Mouse (Mus musculus): Measurements from ENCODE around the gene Taf1c. TPM values are rescaled to one million over a fixed set of nuclear protein-coding genes. Genes with fewer than 3 reads are reported as not detected.

Taf1c gene
- polyA plus RNA-seq (2021; fragmentation: Nextera tagmentation), result 3.2 and 3.5 TPM in 2 replicates
- long read RNA-seq, experiment 1, partial matches to known transcripts, result 3 of 7 reads
- long read RNA-seq, experiment 1, other reads (novel, unspliced or antisense), result 0 of 7 reads
- long read RNA-seq, experiment 2, transcript Taf1c-201 (15 exons, 3,236 nt), result major isoform, 35 of 48 reads
- long read RNA-seq, experiment 2, partial matches to known transcripts, result 10 of 48 reads
- long read RNA-seq, experiment 2, other reads (novel, unspliced or antisense), result 2 of 48 reads

DNA sequence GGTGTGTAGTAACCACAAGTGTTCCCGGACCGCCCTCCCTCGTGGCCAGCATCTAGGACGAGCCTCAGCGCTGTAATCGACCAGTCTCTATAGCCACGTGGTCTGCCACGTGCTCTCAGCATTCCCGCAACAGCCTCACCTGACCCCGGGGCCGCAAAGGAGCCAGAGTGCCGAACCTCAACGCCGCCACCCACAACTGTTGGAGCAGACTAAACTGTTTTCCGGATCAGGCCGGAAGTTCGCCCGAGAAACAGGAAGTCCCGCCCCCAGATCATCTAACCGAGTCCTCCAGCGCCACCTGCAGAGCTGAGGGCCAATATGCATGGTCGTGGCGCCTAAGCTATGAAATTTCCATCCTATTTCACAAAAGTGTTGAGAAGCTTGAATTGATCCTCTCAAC is at the start of gene Taf1c:
TSS of gene Taf1c (minus strand) at position 227 of the 400 bp plus-strand sequence.

DNA sequence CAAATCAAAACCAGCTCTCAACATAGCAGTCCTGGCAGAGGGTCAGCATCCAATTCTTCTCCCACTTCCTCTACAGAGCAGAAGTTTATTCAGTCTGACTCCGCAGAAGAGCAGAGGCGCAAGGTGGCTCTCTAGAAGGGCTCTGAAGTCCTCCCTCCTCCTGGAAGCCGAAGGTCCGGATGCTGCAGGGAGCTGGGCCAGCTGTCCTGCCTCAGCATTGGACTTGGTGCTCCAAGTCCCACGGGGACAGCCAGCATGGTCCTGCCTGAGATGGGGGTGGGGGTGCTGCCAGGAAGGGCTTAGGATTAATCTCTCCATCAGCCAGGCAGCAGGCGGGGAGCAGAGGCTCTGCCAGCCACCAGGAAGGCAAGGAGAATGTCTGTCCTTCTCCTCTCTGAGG is 30.4 kb upstream of the Taf1c start, which contains the start of gene Kcng4:
TSS of gene Kcng4 (minus strand) at position 303 of the 400 bp plus-strand sequence.

DNA sequence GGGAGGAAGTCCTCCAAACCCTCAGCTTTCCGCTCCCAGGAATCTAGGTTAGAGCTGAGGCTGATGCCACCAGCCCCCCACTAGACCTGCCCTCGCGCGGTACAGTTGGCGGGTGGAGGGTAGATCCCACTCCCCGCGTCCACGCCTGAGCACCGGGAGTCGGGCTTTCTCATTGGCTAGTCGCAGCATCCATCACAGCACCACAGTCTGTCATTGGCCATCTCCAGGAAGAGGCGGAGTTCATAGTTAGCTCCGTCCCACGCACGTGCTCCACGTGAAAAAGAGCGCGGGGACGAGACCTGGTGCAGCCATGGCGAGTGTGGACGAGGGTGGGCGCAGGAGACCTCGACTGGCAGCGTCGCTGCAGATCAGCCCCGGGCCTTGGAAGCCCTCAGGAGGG is 7.4 kb upstream of the Taf1c start, which contains the start of gene Adad2:
TSS of gene Adad2 (plus strand) at position 277 of the 400 bp plus-strand sequence.

DNA sequence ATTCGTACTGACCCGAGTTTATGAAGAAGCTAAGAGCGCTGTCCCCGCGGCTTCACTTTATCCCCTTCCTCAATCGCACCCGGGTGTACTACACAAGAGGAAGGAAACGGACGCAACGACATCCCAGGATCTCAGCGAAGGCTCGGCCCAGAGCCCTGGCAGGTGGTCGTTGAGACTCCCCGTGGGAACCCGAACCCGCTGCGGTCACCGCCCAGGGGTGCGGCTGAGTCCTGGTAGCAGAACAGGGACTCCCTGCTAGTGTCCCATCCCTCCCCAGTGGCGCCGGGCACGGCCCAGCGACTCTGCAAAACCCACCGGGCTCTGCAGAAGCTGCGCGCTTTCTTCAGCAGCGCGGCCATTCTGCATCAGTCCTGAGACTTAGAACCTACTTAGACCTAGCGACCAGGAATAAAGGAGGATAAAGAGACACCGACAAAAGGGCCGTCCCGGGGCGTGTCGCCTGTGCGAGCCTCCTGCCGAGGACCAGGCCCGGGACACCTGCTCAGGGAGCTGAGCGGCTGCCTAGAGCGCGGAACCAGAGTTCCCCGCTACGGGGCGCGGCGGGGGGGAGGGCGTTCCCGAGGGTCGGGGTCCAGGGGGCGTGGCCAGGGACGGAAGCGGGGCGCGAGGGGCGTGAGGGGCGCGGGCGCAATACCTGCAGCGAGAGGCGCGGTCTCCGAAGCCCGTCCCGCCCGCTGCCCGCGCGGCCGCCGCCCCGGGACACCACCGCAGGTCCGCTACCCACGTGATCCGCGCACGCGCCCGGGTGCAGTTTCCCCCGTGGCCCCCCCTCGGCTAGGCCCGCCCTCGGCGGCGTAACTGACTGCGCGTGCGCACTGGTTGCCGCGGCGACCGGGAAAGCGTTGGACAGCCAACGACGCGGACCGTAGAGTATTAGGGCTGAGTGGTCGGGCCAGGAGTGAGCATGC is 30.3 kb downstream of the Taf1c start, which contains the start of the genes Hsdl1 and Dnaaf1:
TSS of gene Hsdl1 (minus strand) at position 747 of the 929 bp plus-strand sequence.
TSS of gene Dnaaf1 (plus strand) at position 799 of the 929 bp plus-strand sequence.

DNA sequence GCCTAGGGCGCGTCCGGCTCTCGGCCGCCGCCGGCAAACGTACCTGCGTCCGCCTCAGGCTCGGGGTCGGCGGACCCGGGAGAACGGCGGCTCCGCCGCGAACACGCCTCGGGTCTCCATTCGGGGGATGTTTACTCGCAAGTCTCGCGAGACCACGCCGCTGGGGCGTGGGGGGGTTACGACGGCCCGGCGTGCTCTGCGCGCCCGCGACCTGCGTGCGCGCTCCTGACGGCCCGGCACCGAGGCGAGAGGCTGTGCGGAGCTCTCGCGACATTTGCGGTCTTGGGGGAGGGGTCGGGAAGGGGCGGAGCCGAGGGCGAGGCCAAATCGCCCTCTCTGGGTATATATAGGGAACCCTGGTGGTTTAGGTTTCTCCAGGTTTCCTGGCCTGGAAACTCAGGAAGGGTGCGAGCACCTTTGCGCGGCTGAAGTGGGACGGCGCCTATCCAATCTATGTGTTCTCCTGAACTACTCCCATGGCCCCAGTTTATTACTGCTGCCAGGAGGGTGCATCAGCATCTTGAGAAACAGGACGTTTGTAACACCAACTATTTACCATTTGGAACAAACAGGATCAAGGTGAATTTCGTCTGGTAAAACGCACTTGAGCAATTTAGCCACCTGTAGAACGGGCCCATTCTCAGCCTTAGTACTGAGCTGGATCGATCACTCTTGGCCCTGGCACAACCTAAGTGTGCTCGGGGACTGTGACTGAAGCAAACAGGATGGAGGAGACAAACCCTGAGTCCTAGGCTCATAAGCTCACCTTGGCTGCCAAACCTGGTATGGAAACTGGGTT is 46.2 kb downstream of the Taf1c start, which contains the start of gene Mbtps1:
TSS of gene Mbtps1 (minus strand) at position 133 of the 799 bp plus-strand sequence.

Other genes with a start within 250 kb of the Taf1c start
- gene Mlycd, start 210.3 kb downstream of the Taf1c start, polyA plus RNA-seq (2021; fragmentation: Nextera tagmentation), result 18.0 and 25.3 TPM in 2 replicates
- gene Osgin1, start 171.1 kb downstream of the Taf1c start, polyA plus RNA-seq (2021; fragmentation: Nextera tagmentation), result 0.63 and 0.73 TPM in 2 replicates
- 60.4 and 76.7 TPM in 2 replicates for gene Necab2, start 158.5 kb downstream of the Taf1c start, polyA plus RNA-seq (2021; fragmentation: Nextera tagmentation)
- gene Slc38a8, start 103.5 kb downstream of the Taf1c start, polyA plus RNA-seq (2021; fragmentation: Nextera tagmentation), result not detected in 2 replicates
- gene Mbtps1, start 46.5 kb downstream of the Taf1c start, polyA plus RNA-seq (2021; fragmentation: Nextera tagmentation), result 15.0 and 16.7 TPM in 2 replicates
- gene Hsdl1, start 30.0 kb downstream of the Taf1c start, polyA plus RNA-seq (2021; fragmentation: Nextera tagmentation), result 39.3 and 40.8 TPM in 2 replicates
- gene Dnaaf1, start 30.0 kb downstream of the Taf1c start, polyA plus RNA-seq (2021; fragmentation: Nextera tagmentation), result 0.79 and 0.95 TPM in 2 replicates
- gene Adad2, start 7.5 kb upstream of the Taf1c start, polyA plus RNA-seq (2021; fragmentation: Nextera tagmentation), result 0.08 TPM in 1 of 2 replicates, not detected in the other
- 4.7 TPM in 2 replicates for gene Kcng4, start 30.5 kb upstream of the Taf1c start, polyA plus RNA-seq (2021; fragmentation: Nextera tagmentation)
- gene Wfdc1, start 61.1 kb upstream of the Taf1c start, polyA plus RNA-seq (2021; fragmentation: Nextera tagmentation), result 12.7 and 15.6 TPM in 2 replicates
- 0.23 and 0.33 TPM in 2 replicates for gene Atp2c2, start 94.8 kb upstream of the Taf1c start, polyA plus RNA-seq (2021; fragmentation: Nextera tagmentation)
- 5.9 and 7.4 TPM in 2 replicates for gene Tldc1, start 173.2 kb upstream of the Taf1c start, polyA plus RNA-seq (2021; fragmentation: Nextera tagmentation)
- 41.9 and 50.8 TPM in 2 replicates for gene Cotl1, start 235.3 kb upstream of the Taf1c start, polyA plus RNA-seq (2021; fragmentation: Nextera tagmentation)